Mouse (Mus musculus) liver, embryonic 16.5 days (tissue): ENCODE data around the gene Zfp84. TPM values are rescaled to one million over a fixed set of nuclear protein-coding genes. Genes with fewer than 3 reads are reported as not detected.

Experiments
- microRNA counts: library from miRNA; unstranded; fragments of <30 nt; microRNA quantifications from one replicate; lab custom pipeline; 2016
- microRNA-seq: library from miRNA; unstranded; fragments of <30 nt; microRNA quantifications from one replicate; pipeline ENCODE4, GENCODE M21; 2016
- polyA plus RNA-seq: library from polyadenylated mRNA; unstranded; fragments of >200 nt; fragmentation: Nextera tagmentation; extraction: Ambion mirVana; gene quantifications from 2 replicates; pipeline ENCODE4 v1.2.1, GENCODE M21; 2015

The Zfp84 gene
- polyA plus RNA-seq, 1 experiment from 2014 or later, result 3.8 TPM

MicroRNAs within 50 kb of the gene (microRNA counts, 519-probe panel; counts per million panel counts)
- microRNA mmu-miR-1964 (lab: Ali Mortazavi, UCI), result 2,382 counts per million, percentile 56 among the panel's probes with 10 or more counts

Small RNAs within 50 kb of the gene (microRNA-seq; reads per million reads assigned to microRNA genes)
- gene Mir1964, result 2.7 reads per million, percentile 6 among the genes with 10 or more reads in this experiment

Other genes with a start within 250 kb of the Zfp84 start
- gene Sipa1l3, start 249.9 kb upstream of the Zfp84 start, polyA plus RNA-seq, result 2.4 and 2.6 TPM in 2 replicates
- not detected in 2 replicates for gene Catsperg2, start 41.5 kb upstream of the Zfp84 start, polyA plus RNA-seq
- gene Zfp30, start 15.4 kb downstream of the Zfp84 start, polyA plus RNA-seq, result 0.72 and 0.86 TPM in 2 replicates
- 3.4 and 4.1 TPM in 2 replicates for gene Zfp790, start 47.6 kb downstream of the Zfp84 start, polyA plus RNA-seq
- gene Zfp940, start 85.1 kb downstream of the Zfp84 start, polyA plus RNA-seq, result 0.68 and 0.77 TPM in 2 replicates
- 1.0 and 1.1 TPM in 2 replicates for gene Zfp420, start 91.4 kb downstream of the Zfp84 start, polyA plus RNA-seq
- 1.7 TPM in 2 replicates for gene Zfp27, start 138.0 kb downstream of the Zfp84 start, polyA plus RNA-seq
- 0.44 and 0.50 TPM in 2 replicates for gene Zfp383, start 139.7 kb downstream of the Zfp84 start, polyA plus RNA-seq
- gene Zfp74, start 185.5 kb downstream of the Zfp84 start, polyA plus RNA-seq, result 1.3 and 1.5 TPM in 2 replicates
- 8.1 and 8.2 TPM in 2 replicates for gene Zfp568, start 215.4 kb downstream of the Zfp84 start, polyA plus RNA-seq